Mouse (Mus musculus) telencephalon, adult 2 months (tissue): Measurements from ENCODE around the gene Hipk3.
A peak's percentile ranks its signal among the peaks of the same experiment; 100 is the strongest.

Source experiments
- DNase-seq: peaks from one replicate; pipeline ENCODE4 v3.0.0-alpha.2; 2011; ENCODE audit warnings: low read depth, low spot score

The Hipk3 gene

GRCm38 (mm10) chr2:104471161-104471560 is 23.1 kb downstream of the Hipk3 start:
- DNase-seq, result no peak

GRCm38 (mm10) chr2:104470536-104470935 is 23.7 kb downstream of the Hipk3 start:
- DNase-seq, result no peak

GRCm38 (mm10) chr2:104468419-104468818 is 25.8 kb downstream of the Hipk3 start:
- DNase-seq, result peak; percentile 61

- DNase-seq, result peak; percentile 42
Observed at GRCm38 (mm10) chr2:104466908-104467616, 27.2 kb downstream of the Hipk3 start.

- no peak for DNase-seq
Observed at GRCm38 (mm10) chr2:104465639-104466430, 28.4 kb downstream of the Hipk3 start.

GRCm38 (mm10) chr2:104460021-104460420 is 34.2 kb downstream of the Hipk3 start:
- DNase-seq, result no peak

GRCm38 (mm10) chr2:104458569-104459332 is 35.5 kb downstream of the Hipk3 start:
- no peak for DNase-seq

- no peak for DNase-seq
Observed at GRCm38 (mm10) chr2:104457106-104457505, 37.1 kb downstream of the Hipk3 start.

GRCm38 (mm10) chr2:104450685-104451084 is 43.6 kb downstream of the Hipk3 start:
- no peak for DNase-seq

GRCm38 (mm10) chr2:104449191-104449590 is 45.1 kb downstream of the Hipk3 start:
- DNase-seq, result no peak

- DNase-seq, result no peak
Observed at GRCm38 (mm10) chr2:104448201-104448600, 46.0 kb downstream of the Hipk3 start.

- no peak for DNase-seq
Observed at GRCm38 (mm10) chr2:104446016-104446415, 48.2 kb downstream of the Hipk3 start.

GRCm38 (mm10) chr2:104444776-104445175 is 49.5 kb downstream of the Hipk3 start:
- DNase-seq, result peak; percentile 72

GRCm38 (mm10) chr2:104442341-104442740 is 51.9 kb downstream of the Hipk3 start:
- no peak for DNase-seq

- DNase-seq, result no peak
Observed at GRCm38 (mm10) chr2:104436226-104436625, 58.0 kb downstream of the Hipk3 start.

- no peak for DNase-seq
Observed at GRCm38 (mm10) chr2:104431067-104431466, 63.2 kb downstream of the Hipk3 start.

- no peak for DNase-seq
Observed at GRCm38 (mm10) chr2:104430566-104430965, 63.7 kb downstream of the Hipk3 start.

GRCm38 (mm10) chr2:104426112-104426511 is 68.1 kb downstream of the Hipk3 start:
- DNase-seq, result no peak

- no peak for DNase-seq
Observed at GRCm38 (mm10) chr2:104422230-104422629, 72.0 kb downstream of the Hipk3 start.

GRCm38 (mm10) chr2:104420805-104421204 is 73.4 kb downstream of the Hipk3 start:
- no peak for DNase-seq

GRCm38 (mm10) chr2:104419999-104420398 is 74.2 kb downstream of the Hipk3 start:
- no peak for DNase-seq

GRCm38 (mm10) chr2:104419411-104419810 is 74.8 kb downstream of the Hipk3 start:
- DNase-seq, result no peak
